Mouse (Mus musculus) heart, adult 18-20 months (tissue): ENCODE measurements around the gene Cc2d2a. TPM values are rescaled to one million over a fixed set of nuclear protein-coding genes. Genes with fewer than 3 reads are reported as not detected.
A peak's percentile ranks its signal among the peaks of the same experiment; 100 is the strongest.

Experiments used
- DNase-seq, 2 experiments: peaks; one replicate each; pipeline ENCODE4 v3.0.0; 2021 to 2022; ENCODE audit warnings: mixed read lengths in 1 of 2
- long read RNA-seq, 2 experiments: library from polyadenylated mRNA; stranded (forward); transcript quantifications; one replicate each; pipeline ENCODE4 v2.0.0; 2021
- total RNA-seq, 2 experiments: library from RNA; stranded (reverse); gene quantifications; 2 replicates each; pipeline ENCODE4 v1.2.3; 2021

The Cc2d2a gene
- total RNA-seq: 1 to 10 TPM; 7.1 to 8.5 TPM
- long read RNA-seq, experiment 1, partial matches to known transcripts: 2 of 5 reads
- long read RNA-seq, experiment 1, other reads (novel, unspliced or antisense): 3 of 5 reads
- long read RNA-seq, experiment 2, partial matches to known transcripts: 0 of 2 reads
- long read RNA-seq, experiment 2, other reads (novel, unspliced or antisense): 2 of 2 reads

DNA sequence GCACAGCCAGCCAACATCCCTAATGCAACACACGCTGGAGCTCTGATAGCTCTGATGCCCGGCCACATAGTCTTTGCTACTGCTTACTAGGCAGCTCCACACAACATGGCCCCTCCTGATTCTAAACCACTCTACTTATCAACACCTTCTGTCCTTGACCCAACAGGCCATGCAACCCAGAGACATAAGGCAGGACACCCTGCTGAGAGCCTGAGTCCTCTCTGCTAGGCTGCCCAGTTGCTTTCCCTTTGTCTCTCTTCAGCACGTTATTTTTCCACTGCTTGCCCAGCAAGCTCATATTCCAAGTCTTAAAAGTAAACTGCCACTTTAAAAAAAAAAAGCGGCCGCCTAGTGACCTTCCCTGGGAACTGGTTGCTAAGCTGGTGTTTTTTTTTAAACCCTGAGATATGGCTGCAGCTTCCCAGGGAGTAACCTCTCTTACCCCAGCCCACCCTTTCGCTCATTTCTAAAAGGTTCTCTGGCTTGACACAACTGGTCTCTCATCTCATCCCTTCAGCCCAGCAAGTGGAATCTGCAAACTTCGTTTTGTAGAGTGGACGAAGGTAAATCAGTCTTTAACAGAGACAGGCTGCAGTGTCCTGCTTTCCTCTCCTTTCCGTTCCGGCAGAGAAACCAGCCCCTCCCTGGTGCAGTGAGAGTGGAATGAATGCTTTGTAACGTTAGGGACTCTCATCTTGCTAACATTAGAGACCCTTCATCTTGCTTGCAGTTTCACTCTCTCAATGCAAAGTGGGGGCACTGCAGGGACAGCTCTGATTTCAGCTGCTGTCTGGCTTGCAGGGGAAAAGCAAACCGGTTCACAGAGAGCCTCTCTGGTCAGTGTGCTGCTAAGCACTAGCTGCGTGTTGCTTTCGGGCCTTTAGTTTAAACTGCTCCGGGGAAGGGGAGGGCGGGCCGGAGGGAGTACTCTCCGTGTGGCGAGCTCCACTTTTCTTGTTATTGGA is at the start of gene Cc2d2a:
TSS of gene Cc2d2a (plus strand) at position 350 of the 965 bp plus-strand sequence.
- DNase-seq: peak; percentile 59 to 78

GRCm38 (mm10) chr5:43621575-43622299 is 40.4 kb upstream of the Cc2d2a start:
- no peak for DNase-seq

DNA sequence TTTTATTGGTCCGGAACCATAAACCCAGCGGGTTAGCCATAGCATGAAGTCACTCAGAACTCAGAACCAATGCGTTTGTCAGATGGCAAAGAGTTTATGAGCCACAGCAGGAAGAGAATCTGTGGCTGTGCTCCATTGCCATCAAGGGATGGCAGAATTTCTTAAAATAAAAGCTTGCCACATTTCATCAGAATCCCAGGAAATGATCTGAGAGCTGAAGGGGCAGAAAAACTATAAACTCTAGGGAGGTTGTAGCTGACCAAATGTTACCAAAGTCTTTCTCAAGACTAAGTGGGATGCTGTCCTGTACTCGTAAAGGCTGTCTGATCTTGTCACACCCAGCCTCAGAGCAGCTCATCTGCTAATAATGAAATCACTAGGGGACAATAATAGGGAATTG is 36.7 kb upstream of the Cc2d2a start:
- DNase-seq: no peak

GRCm38 (mm10) chr5:43634071-43634601 is 28.0 kb upstream of the Cc2d2a start:
- DNase-seq: no peak

- peak; percentile 14 to 31 for DNase-seq
Observed at GRCm38 (mm10) chr5:43634602-43635081, 27.5 kb upstream of the Cc2d2a start.

- no peak for DNase-seq
Observed at GRCm38 (mm10) chr5:43645020-43645419, 17.1 kb upstream of the Cc2d2a start.

GRCm38 (mm10) chr5:43647098-43647774 is 14.9 kb upstream of the Cc2d2a start:
- DNase-seq: no peak

DNA sequence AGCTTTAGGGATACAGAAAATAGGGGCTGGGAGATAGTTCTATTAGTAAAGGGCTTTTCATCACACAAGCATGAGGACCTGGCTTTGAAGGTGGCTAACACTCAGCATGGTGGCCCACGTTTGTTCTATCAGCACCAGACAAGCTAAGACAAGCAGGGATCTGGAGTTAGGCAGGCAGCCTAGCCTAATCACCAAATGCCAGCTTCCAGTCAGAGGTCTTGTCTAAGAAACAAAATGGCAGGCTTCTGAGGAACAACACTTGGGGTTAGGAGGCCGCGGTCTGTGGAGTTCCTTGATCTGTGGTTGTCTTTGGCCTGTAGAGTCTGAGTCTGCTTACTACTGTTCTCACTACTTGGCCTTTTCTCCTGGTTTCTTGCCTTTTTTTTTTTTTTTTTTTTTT is 648 bp upstream of the Cc2d2a start:
- DNase-seq: peak in 1 of 2 experiments; percentile 25

DNA sequence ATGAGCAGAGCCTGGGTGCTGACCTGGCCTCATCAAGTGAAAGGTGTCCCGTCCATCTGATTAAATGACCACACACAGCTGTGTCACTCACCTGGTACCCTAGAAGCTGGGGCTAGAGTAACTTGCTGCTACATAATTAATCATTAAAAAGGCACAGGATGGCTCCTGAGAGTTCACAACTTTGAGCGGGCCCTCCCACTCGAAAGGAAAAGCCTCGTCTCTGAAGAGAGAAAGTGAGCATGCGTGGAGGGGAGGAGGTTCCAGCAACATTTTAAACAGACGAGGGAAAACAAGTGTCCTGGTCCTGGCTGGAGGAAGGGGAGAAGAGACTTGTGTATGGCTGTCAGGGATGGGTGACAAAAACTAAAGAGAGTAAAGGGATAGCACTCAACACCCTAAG is 1.4 kb downstream of the Cc2d2a start:
- DNase-seq: peak in 1 of 2 experiments; percentile 24

- DNase-seq: peak; percentile 44 to 68
Observed at GRCm38 (mm10) chr5:43665144-43665543, 3.0 kb downstream of the Cc2d2a start.

DNA sequence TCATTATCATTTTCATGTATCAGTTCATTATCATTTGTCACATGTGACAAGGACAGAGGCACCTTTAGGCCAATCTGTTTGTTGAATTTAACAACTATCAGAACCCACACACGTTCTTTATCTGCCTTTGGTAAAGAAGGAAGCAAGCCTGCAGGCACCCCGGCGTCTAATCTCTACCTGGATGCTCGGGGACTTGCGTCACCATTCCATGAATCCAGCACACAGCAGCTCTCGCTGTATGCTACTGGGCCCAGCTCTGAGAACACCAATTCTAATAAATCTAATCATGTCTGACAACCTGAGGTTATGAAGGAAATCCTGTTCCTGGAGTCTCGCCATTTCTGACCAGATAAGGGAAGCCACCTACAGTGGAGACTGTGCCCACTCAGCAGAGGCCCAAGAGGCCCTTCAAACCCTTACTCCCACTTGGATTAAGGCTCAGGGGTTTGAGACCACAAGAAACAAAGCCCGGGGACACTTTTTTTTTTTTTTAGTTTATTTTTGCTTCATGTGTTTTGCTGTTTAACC is 7.0 kb downstream of the Cc2d2a start:
- no peak for DNase-seq

DNA sequence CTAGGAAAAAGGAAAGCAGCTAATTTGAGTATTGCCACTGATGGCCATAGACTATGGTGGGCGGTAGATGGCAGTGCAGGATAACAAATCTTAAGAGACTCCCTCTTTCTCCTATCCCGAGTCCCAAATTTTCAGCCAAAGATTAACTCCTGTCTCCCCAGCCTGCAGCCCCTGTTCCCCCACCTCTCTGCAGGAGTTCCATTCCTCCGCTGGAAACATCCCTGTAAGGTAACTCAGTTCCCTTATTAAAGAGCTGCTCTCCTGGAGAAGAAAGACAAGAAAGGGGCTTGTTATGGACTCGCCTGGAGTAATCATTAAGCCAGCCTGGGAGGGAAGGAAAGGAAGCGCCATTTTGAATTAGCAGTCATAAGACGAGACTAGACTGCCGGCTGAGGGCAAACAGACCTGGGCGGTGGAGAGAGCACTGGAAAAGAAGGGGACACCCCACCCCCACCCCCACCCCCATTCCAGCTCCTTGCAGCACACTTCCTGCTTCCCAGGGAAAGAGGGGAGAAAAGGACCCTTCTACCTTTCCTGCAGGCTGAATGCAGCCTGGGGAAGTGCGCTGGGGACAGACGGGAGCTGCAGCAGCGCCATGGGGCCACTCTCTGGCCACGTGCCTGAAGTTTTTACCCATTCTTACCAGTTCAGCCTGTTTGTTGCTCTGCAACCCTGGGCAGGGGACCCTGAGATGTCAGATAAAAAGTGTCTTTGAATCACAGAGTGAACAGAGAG is 10.2 kb downstream of the Cc2d2a start:
- DNase-seq: peak; percentile 78 to 83

DNA sequence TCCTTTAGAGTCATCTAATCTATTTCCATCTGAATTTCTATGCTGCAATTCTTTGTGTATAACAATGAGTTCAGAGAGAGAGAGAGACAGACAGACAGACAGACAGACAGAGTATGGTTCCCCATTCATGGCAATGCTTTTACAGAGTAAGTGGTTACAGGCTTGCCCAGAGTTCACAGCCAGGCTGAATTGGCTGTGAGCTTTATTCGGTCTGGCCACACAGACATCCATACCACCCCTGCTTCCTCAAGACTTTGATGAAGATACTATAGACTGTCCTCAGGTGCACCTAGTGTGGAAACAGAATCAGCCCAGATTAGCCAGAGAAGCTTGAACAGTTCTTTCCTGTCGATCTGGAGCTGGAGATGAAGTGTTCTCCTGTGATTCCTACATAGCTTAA is 10.9 kb downstream of the Cc2d2a start:
- DNase-seq: no peak

- no peak for DNase-seq
Observed at GRCm38 (mm10) chr5:43685466-43685865, 23.3 kb downstream of the Cc2d2a start.

GRCm38 (mm10) chr5:43692489-43692888 is 30.3 kb downstream of the Cc2d2a start:
- peak in 1 of 2 experiments; percentile 4 for DNase-seq

DNA sequence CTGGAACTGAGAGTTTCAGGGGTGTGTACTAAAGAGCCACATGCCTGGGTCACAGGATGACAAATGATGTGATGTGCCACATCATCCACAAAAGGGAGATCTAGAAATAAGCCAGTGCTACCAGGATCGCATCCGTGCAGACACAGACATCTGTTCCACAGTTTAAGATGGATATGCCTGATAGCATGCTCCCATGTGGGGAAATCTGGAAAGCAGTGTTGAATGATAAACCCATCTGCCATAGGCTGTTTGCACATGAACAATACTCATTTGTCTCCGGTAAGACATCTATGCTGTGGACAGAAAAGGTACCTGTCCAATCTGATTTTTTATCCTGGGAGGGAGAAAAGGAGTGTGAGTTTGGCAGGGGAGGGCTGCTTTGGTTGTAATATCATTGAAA is 35.0 kb downstream of the Cc2d2a start:
- DNase-seq: no peak

DNA sequence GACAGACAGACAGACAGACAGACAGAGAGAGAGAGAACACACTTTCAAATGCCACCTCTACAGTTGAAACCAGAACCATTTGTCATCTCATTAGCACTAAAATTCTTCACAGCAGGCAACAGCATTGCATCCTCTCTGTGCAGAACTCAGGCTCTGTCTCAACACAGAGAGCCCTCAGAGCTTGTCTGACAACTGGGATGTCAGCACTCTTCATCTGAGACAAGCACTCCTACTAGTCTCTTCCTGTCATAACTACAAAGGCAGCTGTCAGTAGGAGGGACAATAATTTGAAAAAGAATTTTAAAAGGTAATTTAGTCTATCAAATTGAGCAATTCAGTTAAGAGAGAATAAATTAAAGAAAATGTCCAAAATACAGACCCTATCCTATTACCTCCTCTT is 37.1 kb downstream of the Cc2d2a start:
- DNase-seq: no peak

DNA sequence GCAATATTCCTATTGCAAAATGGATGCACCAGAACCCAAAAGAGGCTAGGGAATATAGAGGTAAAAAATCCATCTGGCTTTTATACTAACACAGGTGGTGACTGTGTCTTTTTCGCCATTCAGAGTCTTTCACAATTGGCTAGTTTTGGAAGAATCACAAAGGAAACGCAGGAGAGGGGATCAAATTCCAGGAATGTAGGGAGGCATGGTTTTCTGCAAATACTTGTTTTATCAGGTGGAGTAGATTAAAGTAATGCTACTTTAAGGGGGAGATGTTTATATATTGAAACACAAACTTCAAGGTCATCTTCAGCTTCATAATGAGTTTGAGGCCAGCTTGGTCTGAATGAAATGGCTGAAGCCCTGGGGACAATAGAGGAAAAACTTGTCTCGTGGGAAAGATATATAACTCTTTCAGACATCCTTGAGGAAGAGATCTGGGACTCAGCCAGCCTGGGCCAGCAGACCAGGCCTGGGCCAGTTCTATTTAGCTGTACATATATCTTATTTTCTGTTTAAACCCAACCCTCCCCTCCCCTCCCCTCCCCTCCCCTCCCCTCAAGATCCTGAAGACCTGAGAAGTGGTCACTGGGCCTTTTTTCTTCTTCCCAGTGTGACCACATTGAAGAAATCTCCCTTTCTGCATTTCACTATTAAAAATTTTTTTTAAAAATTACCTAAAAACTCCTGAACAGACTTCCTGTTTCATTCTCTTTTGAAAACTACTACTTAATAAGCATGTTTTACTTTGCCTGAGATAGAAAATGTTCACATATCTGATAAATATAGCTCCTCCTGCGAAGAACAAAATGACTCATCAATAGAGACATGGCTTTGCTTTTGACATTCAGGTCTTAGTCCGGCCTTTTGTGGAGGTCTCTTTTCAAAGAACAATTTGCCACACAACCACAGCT is 59.6 kb downstream of the Cc2d2a start:
- no peak for DNase-seq

DNA sequence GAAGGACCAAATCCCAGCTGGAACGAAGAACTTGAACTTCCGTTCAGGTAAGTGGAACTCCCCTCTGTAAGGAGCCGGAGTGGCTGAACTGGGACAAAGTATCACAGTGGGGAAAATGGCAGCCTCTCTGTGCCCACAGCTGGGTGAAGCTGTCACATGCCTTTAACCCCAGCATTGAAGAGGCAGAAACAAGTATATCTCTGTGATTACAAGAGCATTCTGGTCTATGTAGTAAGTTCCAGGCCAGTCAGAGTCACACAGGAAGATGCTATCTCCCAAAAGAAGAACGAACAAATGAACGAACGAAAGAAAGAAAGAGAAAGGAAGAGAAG is 60.3 kb downstream of the Cc2d2a start:
- DNase-seq: no peak

- DNase-seq: no peak
Observed at GRCm38 (mm10) chr5:43723830-43724229, 61.7 kb downstream of the Cc2d2a start.
